Mouse (Mus musculus) CH12F3 (cell line): ENCODE data around the gene Rrp1.

Experiments
- in situ Hi-C: fragments of 300-500 bp; cut with MboI; formaldehyde crosslinking; loops from 2 replicates; pipeline ENCODE4 v1.14.3; 2020; ENCODE audit warnings: low sequenced_read_pairs

The Rrp1 gene

GRCm38 (mm10) chr10:78412319-78413151 lies at the start of gene Rrp1:
Gene Rrp1, minus strand, starts transcription at chr10:78413043.
- in situ Hi-C loops: no loop called here

GRCm38 (mm10) chr10:78461767-78462166 lies 48.9 kb upstream of the Rrp1 start:
- in situ Hi-C loops: no loop called here

GRCm38 (mm10) chr10:78460463-78460862 lies 47.6 kb upstream of the Rrp1 start:
- in situ Hi-C loops: no loop called here

- in situ Hi-C loops: no loop called here
Measured at GRCm38 (mm10) chr10:78458348-78459111, 45.7 kb upstream of the Rrp1 start.

- in situ Hi-C loops: no loop called here
Measured at GRCm38 (mm10) chr10:78457495-78458347, 44.9 kb upstream of the Rrp1 start.

- in situ Hi-C loops: no loop called here
Measured at GRCm38 (mm10) chr10:78456696-78457095, 43.9 kb upstream of the Rrp1 start.

GRCm38 (mm10) chr10:78452641-78453040 lies 39.8 kb upstream of the Rrp1 start:
- in situ Hi-C loops: no loop called here

- in situ Hi-C loops: no loop called here
Measured at GRCm38 (mm10) chr10:78450761-78451160, 37.9 kb upstream of the Rrp1 start.

GRCm38 (mm10) chr10:78447396-78447795 lies 34.6 kb upstream of the Rrp1 start:
- in situ Hi-C loops: no loop called here

GRCm38 (mm10) chr10:78446195-78446594 lies 33.4 kb upstream of the Rrp1 start:
- in situ Hi-C loops: no loop called here

- in situ Hi-C loops: no loop called here
Measured at GRCm38 (mm10) chr10:78442292-78442691, 29.4 kb upstream of the Rrp1 start.

- in situ Hi-C loops: no loop called here
Measured at GRCm38 (mm10) chr10:78441606-78442005, 28.8 kb upstream of the Rrp1 start.

- in situ Hi-C loops: no loop called here
Measured at GRCm38 (mm10) chr10:78440812-78441211, 28.0 kb upstream of the Rrp1 start.

GRCm38 (mm10) chr10:78439990-78440389 lies 27.1 kb upstream of the Rrp1 start:
- in situ Hi-C loops: no loop called here

GRCm38 (mm10) chr10:78439550-78439949 lies 26.7 kb upstream of the Rrp1 start:
- in situ Hi-C loops: no loop called here

GRCm38 (mm10) chr10:78438094-78438493 lies 25.3 kb upstream of the Rrp1 start:
- in situ Hi-C loops: no loop called here

GRCm38 (mm10) chr10:78432853-78433252 lies 20.0 kb upstream of the Rrp1 start:
- in situ Hi-C loops: no loop called here

GRCm38 (mm10) chr10:78429776-78430175 lies 16.9 kb upstream of the Rrp1 start:
- in situ Hi-C loops: no loop called here

GRCm38 (mm10) chr10:78429180-78429579 lies 16.3 kb upstream of the Rrp1 start:
- in situ Hi-C loops: no loop called here

- in situ Hi-C loops: no loop called here
Measured at GRCm38 (mm10) chr10:78428070-78428469, 15.2 kb upstream of the Rrp1 start.

GRCm38 (mm10) chr10:78426117-78426735 lies 13.4 kb upstream of the Rrp1 start:
- in situ Hi-C loops: no loop called here
